Mouse (Mus musculus): ENCODE data around the gene Spire2. TPM values are rescaled to one million over a fixed set of nuclear protein-coding genes. Genes with fewer than 3 reads are reported as not detected.
"Not testable (repeated sequence)": the region's sequence is repeated elsewhere in the genome, so short reads cannot be mapped to it uniquely, and the experiment has no call there.

The Spire2 gene
- polyA plus RNA-seq (2012; rRNA removed) = 2.6 and 2.7 TPM in 2 replicates

DNA sequence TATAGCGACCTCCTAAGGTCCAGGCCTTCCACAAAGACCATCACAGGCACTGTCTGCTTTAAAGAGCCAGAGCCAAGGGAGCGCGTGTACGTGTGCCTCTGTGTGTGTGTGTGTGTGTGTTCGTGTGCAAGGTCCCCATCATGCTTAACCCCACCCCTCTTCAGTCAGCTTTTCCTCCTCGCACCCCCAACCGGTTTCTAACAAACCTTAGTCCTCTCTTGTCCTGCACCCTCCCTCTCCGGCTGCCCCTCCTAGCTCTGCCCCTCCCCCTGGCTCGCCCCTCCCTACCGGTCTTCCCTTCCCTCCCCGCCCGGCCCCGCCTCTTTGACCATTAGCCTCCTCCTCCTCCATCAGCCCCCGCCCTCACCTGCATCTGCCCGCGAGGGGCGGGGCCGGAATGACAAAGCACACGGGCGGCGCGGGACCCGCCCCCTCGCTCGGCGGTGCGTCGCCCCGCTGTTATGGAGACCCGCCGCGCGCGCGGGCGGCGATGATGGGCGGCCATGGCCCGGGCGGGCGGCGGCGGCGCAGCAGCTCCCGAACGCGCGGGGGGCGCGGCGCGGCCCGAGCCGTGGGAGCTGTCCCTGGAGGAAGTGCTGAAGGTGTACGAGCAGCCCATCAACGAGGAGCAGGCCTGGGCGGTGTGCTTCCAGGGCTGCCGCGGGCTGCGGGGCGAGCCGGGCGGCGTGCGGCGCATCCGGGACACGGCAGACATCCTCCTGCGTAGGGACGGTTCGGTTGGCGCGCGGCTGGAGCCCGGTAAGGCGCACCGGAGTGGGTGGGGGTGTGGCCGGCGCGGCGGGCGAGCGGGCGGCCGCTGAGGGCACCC lies at the start of gene Spire2:
Gene Spire2 (plus strand): TSS at position 452 of the 829 bp plus-strand sequence.
- DNase-seq (ENCODE audit: low read depth) = no peak

DNA sequence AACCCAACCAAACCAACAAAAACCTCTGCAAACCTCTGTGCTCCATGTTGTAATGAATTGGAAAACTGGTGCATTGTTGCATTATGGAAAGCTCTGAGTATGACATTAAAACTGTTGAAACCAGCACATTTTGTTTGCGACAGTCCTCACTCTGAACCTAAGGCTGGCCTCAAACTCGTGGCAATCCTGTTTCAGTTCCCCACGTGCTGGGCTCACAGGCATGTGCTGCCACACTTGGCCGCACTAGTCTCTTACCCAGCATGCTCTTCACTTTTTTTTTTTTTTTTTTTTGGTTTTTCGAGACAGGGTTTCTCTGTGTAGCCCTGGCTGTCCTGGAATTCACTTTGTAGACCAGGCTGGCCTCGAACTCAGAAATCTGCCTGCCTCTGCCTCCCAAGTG lies 49.5 kb upstream of the Spire2 start:
- not testable (repeated sequence) for DNase-seq (ENCODE audit: low read depth)

DNA sequence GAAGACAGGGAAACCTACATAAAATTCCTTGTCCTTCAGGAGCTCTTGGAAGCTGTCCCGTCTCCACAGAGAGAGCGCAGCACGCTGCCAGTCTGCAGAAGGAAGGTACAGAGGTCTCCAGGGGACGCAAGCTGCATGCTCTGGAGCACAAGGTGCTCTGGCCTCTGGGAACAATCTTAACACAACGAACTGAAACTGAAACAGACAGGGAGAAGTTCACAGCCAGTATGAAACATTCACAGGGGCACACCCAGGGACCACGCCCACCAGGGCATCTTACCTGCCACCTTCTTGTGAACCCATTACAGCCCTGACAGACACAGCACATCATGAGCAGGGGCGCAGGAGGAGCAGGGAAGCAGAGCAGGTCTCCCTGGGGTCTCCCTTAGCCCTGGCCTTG lies 48.5 kb upstream of the Spire2 start:
- no peak for DNase-seq (ENCODE audit: low read depth)

DNA sequence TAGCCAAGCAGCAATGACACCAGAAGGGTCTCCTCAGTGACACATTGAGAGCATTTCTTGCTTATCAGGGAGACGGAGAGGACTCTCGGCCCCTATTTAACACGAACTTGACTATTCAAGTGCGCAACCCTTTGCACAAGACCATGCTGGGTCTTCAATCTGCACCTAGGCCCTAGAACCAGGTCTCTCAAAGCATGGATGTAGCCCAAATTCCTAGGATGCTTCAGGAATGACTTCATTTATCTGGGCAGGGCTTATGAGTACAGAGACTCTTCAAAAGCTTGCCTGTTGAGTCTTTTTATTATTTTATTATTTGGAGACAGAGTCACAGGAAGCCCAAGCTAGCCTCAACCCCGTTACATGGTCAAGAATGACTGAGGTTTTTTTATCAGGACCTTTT lies 48.0 kb upstream of the Spire2 start:
- DNase-seq (ENCODE audit: low read depth) = no peak

DNA sequence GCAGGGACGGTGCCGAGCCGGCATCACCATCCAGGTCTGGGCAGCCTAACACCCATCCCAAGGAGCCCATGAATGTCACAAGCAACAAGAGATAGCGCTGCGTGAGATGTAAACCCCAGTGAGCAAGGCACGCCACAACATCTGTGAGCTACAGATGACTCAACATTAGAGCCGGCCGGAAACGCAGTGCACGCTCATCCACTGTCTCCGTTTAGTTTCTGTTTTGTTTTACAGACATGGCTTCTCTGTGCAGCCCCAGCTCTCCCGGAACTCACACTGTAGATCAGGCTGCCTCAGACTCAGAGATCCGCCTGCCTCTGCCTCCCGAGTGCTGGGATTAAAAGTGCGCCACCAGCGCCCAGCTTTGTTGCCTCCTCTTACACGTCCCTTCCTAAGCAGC lies 45.2 kb upstream of the Spire2 start:
- no peak for DNase-seq (ENCODE audit: low read depth)

DNA sequence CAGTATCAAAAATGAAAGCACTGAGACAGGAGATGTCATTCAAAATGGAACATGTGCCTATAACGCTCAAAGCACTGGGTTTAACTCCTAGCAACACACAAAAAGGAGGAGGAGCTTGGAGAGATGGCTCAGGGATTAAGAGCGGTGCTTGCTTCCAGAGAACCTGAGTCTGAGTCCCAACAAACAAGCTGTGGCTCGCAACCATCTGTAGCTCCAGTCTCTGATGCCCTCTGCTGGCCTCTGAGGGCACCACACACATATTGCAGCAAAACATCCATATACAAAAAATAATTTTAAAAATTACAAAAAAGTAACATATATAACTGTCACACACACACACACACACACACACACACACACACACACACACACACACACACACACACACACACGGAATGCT lies 42.3 kb upstream of the Spire2 start:
- DNase-seq (ENCODE audit: low read depth) = no peak

DNA sequence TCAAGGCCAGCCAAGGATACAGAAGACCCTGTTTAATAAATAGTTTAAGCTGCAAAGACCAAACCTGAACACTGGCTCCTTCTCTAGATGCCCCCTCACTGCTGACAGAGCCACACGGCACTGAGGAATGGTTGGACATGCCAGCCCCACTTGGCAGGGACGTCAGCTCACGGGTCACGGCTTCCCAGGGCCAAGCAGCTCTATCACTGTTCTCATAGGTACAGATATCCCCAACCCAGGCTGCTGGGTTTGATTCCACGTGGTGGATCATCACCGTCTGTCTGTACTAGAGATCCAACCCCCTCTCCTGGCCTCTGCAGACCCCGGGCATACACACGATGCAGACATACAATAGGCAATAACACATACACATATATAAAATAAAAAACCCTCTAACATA lies 41.8 kb upstream of the Spire2 start:
- no peak for DNase-seq (ENCODE audit: low read depth)

DNA sequence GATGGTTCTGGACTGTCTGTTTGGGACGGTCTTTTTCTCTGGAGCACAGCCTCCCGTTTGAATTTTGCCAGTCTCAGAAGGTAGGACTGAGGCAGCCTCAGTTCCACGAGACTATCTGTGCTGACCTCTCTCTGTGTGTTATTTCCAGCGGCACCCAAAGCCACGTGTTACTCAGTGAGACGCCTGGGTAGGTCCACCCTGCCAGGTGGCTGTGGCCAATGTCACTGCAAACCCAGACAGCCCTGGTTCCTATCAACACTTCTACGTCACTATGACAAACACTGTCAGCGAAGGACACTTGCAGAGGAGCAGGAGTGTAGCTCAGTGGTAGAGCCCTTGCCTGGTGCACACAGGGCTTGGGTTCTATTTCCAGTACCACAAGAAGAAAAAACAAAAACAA lies 40.8 kb upstream of the Spire2 start:
- DNase-seq (ENCODE audit: low read depth) = no peak

DNA sequence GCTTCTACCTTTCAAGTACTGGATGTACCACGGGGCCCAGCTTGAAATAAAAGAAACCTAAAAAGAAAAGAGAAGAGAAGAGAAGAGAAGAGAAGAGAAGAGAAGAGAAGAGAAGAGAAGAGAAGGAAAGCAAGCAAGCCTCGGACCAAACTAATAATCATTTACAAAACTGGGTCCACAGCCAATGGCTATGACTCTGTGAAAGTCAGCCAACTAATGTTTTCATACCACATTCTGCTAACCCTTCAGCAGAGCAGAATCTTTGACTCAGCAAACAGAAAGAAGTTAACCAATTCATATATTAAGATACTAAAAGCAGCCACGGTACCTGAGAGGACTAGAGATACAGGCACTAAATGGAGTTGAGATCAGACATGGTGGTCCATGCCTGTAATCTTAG lies 40.2 kb upstream of the Spire2 start:
- no peak for DNase-seq (ENCODE audit: low read depth)

DNA sequence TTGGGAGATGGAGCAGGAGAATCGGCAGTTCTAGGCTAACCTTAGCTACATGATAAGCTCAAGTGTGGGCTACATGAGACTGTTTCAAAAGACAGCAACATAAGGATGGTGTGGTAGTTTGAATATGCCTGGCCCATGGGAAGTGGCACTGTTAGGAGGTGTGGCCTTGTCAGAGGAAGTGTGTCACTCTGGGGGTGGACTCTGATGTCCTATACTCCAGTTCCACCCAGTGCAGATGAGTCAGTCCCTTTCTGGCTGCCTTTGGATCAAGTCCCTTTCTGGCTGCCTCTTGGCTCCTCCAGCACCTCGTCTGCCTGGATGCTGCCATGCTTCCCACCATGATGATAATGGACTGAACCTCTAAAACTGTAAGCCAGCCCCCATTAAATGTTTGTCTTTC lies 39.7 kb upstream of the Spire2 start:
- no peak for DNase-seq (ENCODE audit: low read depth)

DNA sequence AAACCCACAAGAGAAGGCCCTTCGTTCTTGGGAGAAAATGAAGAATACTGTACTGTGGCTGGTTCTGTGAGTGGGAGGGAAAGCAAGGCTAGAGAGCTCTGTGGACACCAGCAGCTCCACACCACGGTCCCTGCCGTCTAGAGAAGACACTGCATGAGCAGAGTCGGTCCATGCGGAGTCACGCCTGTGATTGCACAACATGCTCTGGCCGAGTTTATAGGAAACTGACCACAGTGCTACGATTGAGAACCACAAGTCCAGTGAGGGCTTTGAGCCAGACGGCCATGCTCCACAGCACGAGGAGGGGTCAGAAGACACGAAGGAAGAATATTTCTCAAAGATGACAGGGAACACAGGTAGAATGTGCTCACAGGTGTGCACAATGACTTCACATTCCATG lies 34.2 kb upstream of the Spire2 start:
- no peak for DNase-seq (ENCODE audit: low read depth)

DNA sequence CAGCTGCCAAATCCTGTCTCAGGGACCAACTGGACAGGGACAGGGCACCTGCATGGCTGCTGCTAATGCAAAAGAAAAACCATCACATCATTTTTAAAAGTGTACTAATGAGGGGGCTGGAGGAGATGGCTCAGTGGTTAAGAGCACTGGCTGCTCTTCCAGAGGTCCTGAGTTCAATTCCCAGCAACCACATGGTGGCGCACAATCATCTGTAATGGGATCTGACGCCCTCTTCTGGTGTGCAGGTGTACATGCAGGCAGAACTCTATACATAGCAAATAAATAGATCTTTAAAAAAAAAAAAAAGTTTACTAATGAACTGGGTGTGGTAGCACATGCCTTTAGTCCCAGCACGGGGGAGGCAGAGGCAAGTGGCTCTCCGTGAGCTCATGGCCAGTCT lies 23.8 kb upstream of the Spire2 start:
- no peak for DNase-seq (ENCODE audit: low read depth)

DNA sequence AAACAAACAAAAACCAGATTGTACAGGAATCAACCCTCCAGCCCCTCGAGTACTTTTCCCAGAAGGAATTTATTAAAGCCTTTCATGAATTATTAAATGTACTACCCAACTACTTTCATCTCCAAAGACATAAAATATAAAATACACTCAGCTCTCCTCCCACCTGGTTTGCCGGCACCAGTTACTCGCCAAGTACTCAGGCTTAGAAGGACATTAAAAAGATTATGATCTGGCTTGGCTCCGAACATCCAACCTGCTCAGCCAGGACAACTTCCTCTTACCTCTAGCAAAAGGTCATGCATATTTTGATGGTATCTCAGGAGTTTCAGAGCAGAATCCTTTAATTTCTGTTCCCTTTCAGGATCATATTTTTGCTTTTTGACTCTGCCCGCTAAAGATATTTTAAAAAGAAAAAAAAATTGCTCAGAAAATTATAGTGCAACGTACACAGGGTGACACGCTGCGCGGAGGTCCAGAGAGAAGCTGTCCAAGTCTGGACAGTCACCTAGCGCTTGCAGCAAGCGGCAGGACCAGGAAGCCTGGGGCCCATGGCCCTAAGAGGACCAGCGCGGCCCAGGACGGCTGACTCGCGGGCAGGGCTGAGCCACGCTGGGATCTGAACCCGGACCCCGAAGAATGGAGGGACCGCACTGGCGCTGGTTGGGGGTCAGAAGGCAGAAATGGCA lies 14.6 kb upstream of the Spire2 start:
- peak; percentile 70 for DNase-seq (ENCODE audit: low read depth)

DNA sequence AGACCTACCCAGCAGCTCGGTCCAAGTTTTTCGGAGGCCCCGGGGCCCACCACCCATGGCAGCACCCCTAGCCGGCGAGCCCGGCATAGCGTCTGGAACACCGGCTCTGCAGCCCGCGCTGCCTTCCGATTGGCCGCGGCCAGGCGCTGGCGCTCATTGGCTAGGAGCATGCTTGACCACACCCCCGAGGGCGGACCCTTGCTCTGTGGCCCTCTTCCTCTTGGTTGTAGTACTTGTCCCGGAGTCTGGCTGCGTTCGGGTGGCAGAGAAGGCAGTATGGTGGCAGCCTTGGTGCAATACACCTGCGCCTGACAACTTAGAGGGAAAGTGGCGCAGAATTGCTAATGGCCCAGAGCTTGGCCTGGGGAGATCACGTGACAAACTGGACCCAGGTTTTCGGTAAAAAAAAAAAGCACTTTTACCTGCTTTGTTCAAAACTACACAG lies 14.0 kb upstream of the Spire2 start, which contains the start of gene Fanca:
Gene Fanca (minus strand): TSS at position 110 of the 445 bp plus-strand sequence.
- DNase-seq (ENCODE audit: low read depth) = peak; percentile 38

DNA sequence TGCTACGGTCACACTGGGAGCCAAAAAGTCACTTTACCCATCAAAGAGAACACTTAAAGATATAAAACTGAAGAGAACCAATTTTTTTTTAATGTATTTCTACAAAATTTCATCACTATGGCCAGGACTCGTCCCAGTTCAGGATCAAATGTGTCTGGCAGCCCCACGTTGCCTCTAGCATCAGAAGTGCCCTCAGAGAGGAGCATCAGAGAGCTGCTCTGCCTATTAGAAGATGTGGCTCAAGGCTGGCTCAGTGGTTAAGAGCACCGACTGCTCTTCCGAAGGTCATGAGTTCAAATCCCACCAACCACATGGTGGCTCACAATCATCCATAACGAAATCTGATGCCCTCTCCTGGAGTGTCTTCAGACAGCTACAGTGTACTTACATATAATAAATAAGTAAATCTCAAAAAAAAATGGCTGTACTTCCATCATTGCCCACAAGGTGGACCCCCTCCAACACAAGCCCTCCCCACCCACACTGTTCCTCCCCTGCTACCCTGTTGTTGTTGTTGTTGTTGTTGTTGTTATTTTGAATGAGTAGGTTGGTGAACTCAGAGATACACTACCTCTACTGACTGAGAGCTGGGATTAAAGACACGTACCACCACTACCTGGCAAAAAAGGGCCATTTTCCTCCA lies 12.9 kb upstream of the Spire2 start:
- no peak for DNase-seq (ENCODE audit: low read depth)

DNA sequence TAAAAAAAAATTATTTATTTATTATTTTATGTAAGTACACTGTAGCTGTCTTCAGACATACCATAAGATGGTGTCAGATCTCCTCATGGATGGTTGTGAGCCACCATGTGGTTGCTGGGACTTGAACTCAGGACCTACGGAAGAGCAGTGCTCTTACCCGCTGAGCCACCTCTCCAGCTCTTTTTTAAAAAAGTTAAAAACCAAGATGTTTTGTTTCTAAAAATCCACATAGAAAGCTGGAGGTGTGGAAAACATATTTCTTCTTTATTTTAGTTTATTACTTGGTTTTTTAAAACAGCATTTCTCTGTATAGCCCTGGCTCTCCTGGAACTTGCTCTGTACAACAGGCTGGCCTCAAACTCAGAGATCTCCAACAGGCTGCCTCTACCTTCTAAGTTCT lies 4.0 kb upstream of the Spire2 start:
- no peak for DNase-seq (ENCODE audit: low read depth)

DNA sequence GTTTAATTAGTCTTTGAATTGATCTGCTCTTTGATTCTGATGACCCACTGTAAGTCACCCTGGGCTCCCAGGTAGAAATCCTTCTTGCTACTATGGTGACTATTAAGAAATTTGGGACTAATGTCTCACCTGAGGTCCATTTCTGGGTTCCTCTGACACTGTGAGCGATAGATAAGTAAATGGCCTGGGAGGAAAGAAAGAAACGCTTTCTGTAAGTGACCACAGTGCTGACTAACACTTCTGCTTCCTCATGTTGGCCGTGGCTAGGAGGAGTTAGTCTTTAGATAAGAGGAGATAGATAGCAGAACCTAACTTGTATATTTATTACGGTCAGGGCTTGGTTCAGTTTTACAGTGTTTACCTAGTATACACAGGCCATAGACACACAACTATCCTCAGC lies 3.2 kb upstream of the Spire2 start:
- DNase-seq (ENCODE audit: low read depth) = no peak

DNA sequence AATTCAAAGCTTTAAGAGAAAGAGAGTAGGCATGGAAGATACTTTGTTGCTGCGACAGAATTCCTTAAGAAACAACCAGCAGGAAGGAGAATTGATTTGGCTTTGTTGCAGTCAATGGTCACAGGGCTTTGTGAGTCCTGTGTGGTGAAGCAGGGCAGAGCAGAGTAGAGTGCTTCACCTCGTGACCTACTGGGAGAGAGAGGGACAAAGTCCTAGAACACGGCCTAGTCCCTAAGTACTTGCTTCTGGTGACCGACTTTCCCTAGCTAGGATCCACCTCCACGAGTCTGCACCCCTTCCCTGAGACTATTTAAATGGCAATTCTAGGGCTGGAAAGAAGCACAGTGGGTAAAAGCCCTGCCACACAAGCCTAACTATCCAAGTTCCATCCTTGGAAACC lies 2.6 kb upstream of the Spire2 start:
- no peak for DNase-seq (ENCODE audit: low read depth)

DNA sequence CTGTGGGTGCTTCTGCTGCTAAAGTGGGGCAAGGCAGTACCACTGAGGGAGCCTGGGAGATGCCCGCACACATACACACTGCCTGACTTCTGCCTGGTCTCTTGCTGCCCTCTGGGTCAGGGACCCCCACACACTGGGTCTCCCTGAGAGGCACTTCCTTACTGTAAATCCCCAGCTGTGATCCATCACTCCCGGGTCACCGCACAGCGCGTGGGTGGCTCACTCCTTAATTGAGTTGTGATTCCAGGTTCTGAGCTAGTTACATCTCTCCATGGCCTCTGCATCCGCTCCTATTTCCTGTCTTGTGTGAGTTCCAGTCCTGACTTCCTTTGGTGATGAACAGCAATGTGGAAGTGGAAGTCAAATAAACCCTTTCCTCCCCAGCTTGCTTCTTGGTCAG lies 1.8 kb upstream of the Spire2 start:
- no peak for DNase-seq (ENCODE audit: low read depth)

DNA sequence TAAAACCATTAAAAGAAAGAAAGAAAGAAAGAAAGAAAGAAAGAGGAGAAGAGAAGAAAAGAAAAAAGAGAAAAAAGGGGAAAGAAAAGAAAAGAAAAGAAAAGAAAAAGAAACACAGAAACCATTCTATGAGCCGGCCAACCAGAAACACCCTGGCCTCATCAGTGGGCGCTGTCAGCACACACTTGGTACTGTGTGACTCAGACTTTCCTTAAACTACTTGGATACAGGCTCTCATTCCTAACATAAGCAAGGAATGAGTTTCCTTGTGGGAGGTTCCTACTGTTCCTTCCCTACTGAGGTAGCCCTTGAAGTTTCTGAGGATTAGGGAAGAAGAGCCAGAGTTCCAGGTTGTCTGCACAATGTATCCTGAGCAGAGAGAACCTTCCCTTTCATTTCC lies 1.2 kb upstream of the Spire2 start:
- no peak for DNase-seq (ENCODE audit: low read depth)

DNA sequence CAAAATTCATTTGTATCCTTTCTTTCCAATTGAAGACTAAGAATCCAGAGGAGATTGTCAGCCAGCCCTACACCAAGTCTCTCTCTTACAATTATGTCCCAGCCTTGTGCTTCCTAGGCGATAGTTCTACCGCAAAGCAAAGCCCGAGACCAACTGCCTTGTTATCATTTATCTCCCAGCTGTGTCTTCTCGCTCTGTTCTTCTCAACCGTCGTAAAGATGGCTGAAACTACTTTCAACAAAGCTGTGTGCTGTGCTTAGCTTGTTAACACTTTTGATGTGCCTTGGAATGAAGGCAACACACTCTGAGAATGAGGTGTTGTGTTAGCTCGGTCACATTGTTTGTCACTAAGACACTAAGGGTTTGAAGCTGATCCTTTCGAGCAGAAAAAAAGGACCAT lies 703 bp upstream of the Spire2 start:
- no peak for DNase-seq (ENCODE audit: low read depth)

DNA sequence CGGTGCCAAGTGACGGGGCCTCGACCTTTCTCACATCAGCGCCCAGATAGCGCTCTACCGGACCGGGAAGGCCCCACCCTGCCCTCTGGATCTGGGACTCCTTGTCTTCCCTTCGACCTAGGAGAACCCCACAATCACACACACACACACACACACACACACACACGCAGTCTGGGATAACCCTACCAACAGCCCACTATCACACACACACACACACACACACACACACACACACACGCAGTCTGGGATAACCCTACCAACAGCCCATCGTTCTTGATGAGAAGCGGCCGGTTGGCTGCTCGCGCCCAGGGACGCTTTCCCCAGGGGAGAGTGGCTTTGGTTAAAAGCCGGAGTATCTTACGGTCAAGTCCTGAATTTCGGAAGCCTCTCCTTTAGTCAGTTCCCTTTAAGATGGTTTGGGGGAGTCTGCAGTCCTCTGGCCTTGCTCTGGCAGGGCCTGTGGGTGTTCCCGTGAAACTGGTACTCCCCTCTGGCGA lies 626 bp downstream of the Spire2 start:
- DNase-seq (ENCODE audit: low read depth) = no peak

DNA sequence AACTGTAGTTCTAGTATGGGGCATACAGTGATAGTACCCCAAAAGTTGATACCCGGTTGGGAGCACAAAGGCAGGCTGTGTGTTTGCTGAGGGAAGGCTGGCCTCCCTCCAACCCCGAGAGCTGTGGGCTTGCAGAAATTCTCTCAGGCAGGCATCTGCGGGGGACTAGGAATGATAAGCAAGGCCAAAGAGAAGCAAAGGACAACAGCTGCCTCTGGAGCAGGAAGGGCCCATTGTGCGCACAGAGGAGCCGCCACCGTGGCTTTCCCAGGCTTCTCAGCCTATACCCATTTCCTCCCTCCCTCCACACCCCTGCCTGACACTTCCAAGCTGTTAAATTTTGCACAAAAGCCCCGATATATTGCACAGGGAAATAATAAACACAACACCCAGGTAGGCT lies 1.4 kb downstream of the Spire2 start:
- no peak for DNase-seq (ENCODE audit: low read depth)
